Mouse (Mus musculus) liver, embryonic 14.5 days (tissue): Measurements from ENCODE around the gene Angptl2. TPM values are rescaled to one million over a fixed set of nuclear protein-coding genes. Genes with fewer than 3 reads are reported as not detected.
A peak's percentile ranks its signal among the peaks of the same experiment; 100 is the strongest.

Experiments
- ATAC-seq: fragments of 200-750 bp; cut with Nextera tagmentation; 2 replicates; pipeline ENCODE4 v1.8.0; 2017; ENCODE audit warnings: moderate number of reproducible peaks, mild to moderate bottlenecking, moderate library complexity; ENCODE audit not compliant: insufficient read depth
- DNase-seq, 3 experiments: peaks; one replicate each; pipeline ENCODE4 v3.0.0-alpha.2; 2012 to 2013; ENCODE audit warnings: low read depth in 3 of 3, low spot score in 3 of 3
- H3K27ac ChIP-seq: fragments of 300-500 bp; sonication (generic); 2 replicates; pipeline ENCODE4 v1.5.1; 2014; ENCODE audit warnings: moderate library complexity, mild to moderate bottlenecking, control low read depth, inconsistent platforms
- H3K27me3 ChIP-seq: fragments of 300-500 bp; sonication (generic); 2 replicates; pipeline ENCODE4 v1.6.1; 2014; ENCODE audit warnings: mild to moderate bottlenecking, low read length, moderate library complexity; ENCODE audit not compliant: control insufficient read depth, insufficient read depth
- H3K36me3 ChIP-seq: fragments of 300-500 bp; sonication (generic); replicated peaks from 2 replicates; pipeline ENCODE4 v1.6.1; 2014; ENCODE audit warnings: low read depth; ENCODE audit not compliant: control insufficient read depth, insufficient read depth
- H3K4me1 ChIP-seq, 2 experiments: fragments of 200-500 bp in 1 of 2; fragments of 300-500 bp in 1 of 2; sonication (generic) in 1 of 2; replicated peaks; 2 replicates each; pipeline ENCODE4 v1.6.1; 2012 to 2014; ENCODE audit warnings: antibody characterized with exemption in 1 of 2, inconsistent platforms in 1 of 2, low read length in 1 of 2; ENCODE audit not compliant: control insufficient read depth in 2 of 2, insufficient read depth in 2 of 2
- H3K4me2 ChIP-seq: fragments of 300-500 bp; sonication (generic); 2 replicates; pipeline ENCODE4 v1.6.1; 2014; ENCODE audit warnings: low read depth, mild to moderate bottlenecking, control low read depth, moderate library complexity
- H3K4me3 ChIP-seq, 2 experiments: fragments of 200-500 bp in 1 of 2; fragments of 300-500 bp in 1 of 2; sonication (generic) in 1 of 2; 2 replicates each; pipeline ENCODE4 v1.5.1; 2012 to 2014; ENCODE audit warnings: low read depth in 2 of 2, low read length in 2 of 2, mild to moderate bottlenecking in 2 of 2, control low read depth in 1 of 2, inconsistent platforms in 1 of 2, moderate library complexity in 1 of 2; ENCODE audit not compliant: insufficient read depth in 1 of 2
- H3K9ac ChIP-seq: fragments of 300-500 bp; sonication (generic); replicated peaks from 2 replicates; pipeline ENCODE4 v1.6.1; 2014; ENCODE audit warnings: mild to moderate bottlenecking, control low read depth, moderate library complexity
- H3K9me3 ChIP-seq: fragments of 300-500 bp; sonication (generic); 2 replicates; pipeline ENCODE4 v1.6.1; 2016; ENCODE audit warnings: low read length, mixed read lengths; ENCODE audit not compliant: control insufficient read depth
- CTCF ChIP-seq: IDR thresholded peaks from 2 replicates; pipeline ENCODE4 v1.5.1; 2016; ENCODE audit warnings: antibody characterized with exemption, low read depth, control low read depth
- EP300 ChIP-seq: IDR thresholded peaks from 2 replicates; pipeline ENCODE4 v1.6.1; 2016; ENCODE audit warnings: antibody characterized with exemption, low read depth
- WGBS: fragments of 180-500 bp; shearing (Covaris S2); extraction: QIAGEN DNeasy Blood & Tissue Kit; methylation state at CpG from one replicate; pipeline ENCODE4 v1.1.7; 2014; ENCODE audit not compliant: insufficient replicate concordance; 5-methylcytosine and 5-hydroxymethylcytosine counted together
- polyA plus RNA-seq, 2 experiments: library from polyadenylated mRNA; depleted of rRNA in 1 of 2; stranded (reverse) in 1 of 2; unstranded in 1 of 2; fragments of >200 nt; fragmentation: Nextera tagmentation in 1 of 2; extraction: Ambion mirVana in 1 of 2; gene quantifications; 2 replicates each; pipeline versions ENCODE4 v1.2.1 to v1.2.3; 2012 to 2014

Gene Angptl2
- polyA plus RNA-seq, 2 experiments = 1.3 to 1.8 TPM

DNA sequence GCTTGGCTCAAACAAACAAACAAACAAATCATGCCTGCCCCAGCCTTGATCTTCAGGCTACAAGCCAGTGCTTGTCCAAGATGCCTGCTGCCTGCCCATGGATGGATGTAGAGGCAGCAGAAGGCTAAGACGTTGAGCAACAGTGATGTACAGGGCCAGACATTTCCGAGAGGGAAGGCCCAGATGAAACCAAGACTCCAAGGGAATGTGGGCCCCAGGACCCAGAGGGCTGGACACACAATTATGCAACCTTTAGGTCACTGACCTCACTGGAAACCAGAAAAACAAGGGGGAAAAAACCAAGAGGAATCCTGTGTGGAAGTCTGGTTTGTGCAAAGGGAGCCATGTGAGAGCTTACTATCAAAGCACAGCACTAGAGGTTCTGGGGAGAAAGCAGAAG, 67.8 kb downstream of the Angptl2 start:
- no peak overlapping the region for H3K9ac ChIP-seq
- H3K4me2 ChIP-seq = no peak overlapping the region
- no peaks in the 10 kb centered on the region for H3K9me3 ChIP-seq
- no peak overlapping the region for H3K27ac ChIP-seq
- ATAC-seq (no peak), DNase-seq (no peak)
- H3K36me3 ChIP-seq = no peaks in the 10 kb centered on the region
- 48% methylated on average over 2 of the region's 2 CpGs for WGBS
- H3K4me1 ChIP-seq = peaks cover 0 to 7% of the 10 kb centered on the region in 2 experiments; a peak in 2 of 4 replicates
- TF ChIP-seq CTCF (no peak), EP300 (no peak)
- H3K27me3 ChIP-seq = no peaks in the 10 kb centered on the region
- no peak overlapping the region for H3K4me3 ChIP-seq

DNA sequence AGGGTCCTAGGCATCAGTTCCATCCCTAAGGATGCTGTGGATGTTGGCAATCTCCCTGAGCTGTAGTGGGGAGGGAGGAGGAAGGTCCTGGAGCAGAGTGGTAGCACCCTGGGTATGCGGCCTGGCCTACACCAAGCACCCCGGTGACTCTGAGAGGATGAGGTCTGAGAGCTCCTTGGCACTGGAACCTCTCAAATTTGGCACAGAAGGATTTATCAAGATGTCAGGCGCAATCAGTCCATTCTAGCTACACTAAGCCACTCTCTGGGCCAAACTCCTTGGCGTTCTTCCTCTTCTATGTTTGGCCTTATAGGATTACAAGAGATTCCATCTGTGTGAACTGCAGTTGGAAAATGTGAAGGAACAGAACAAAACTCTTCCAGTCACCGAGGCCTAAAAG, 73.0 kb downstream of the Angptl2 start:
- DNase-seq (no peak), ATAC-seq (no peak)
- Histone ChIP-seq H3K4me1 (peaks cover 0 to 13% of the 10 kb centered on the region in 2 experiments; a peak in 3 of 4 replicates), H3K4me2 (no peak overlapping the region), H3K9ac (no peak overlapping the region), H3K27ac (no peak overlapping the region), H3K27me3 (no peaks in the 10 kb centered on the region), H3K36me3 (no peaks in the 10 kb centered on the region), H3K4me3 (no peak overlapping the region), H3K9me3 (no peaks in the 10 kb centered on the region)
- WGBS = 77% methylated on average over 5 of the region's 5 CpGs
- TF ChIP-seq CTCF (no peak), EP300 (no peak)

DNA sequence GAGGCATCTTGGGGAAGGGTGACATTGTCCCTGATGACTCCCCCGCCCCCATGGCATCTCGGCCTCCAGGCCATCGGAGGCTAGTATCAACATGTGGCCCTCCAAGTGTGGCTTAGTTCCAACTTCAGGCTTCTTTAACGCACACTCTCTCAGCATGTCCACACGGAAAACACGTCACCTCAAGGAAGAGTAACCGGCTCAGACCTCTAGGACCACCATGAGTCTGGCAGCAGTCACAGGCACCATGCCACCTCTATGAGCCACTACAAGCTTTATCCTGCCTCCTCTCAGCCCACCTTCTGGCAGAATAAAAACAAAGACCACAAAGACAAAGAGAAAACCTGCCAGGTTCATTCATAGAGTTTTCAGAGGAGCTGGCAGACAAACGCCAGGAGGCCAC, 74.6 kb downstream of the Angptl2 start:
- Histone ChIP-seq H3K9me3 (no peaks in the 10 kb centered on the region), H3K9ac (no peak overlapping the region), H3K4me1 (peaks cover 0 to 8% of the 10 kb centered on the region in 2 experiments; a peak in 3 of 4 replicates), H3K27me3 (no peaks in the 10 kb centered on the region), H3K27ac (no peak overlapping the region), H3K4me3 (no peak overlapping the region), H3K4me2 (no peak overlapping the region), H3K36me3 (no peaks in the 10 kb centered on the region)
- TF ChIP-seq CTCF = no peak
- TF ChIP-seq EP300 = no peak
- no peak for DNase-seq
- WGBS = 82% methylated on average over 8 of the region's 8 CpGs
- no peak for ATAC-seq

DNA sequence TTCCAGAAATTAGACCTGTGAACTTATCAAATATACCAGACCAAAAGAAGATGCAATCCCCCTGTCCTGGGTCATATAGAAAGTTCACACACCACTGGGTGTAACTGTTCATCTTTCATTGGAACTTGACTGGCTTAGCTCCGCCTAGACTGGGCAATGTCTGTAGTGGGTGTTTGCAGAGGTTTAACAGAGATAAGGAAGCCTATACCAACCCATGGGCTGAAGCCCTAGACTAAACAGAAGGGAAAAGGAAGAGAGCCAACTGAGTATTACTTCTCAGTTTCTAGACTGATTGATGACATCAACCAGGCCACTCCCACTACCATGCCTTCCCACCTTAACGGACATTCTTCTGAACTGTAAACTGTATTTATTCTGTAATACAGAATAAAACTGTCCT, 76.2 kb downstream of the Angptl2 start:
- 18% methylated on average over 2 of the region's 2 CpGs for WGBS
- Histone ChIP-seq H3K36me3 (no peaks in the 10 kb centered on the region), H3K27ac (no peak overlapping the region), H3K4me3 (no peak overlapping the region), H3K4me2 (no peak overlapping the region), H3K9me3 (no peaks in the 10 kb centered on the region), H3K9ac (no peak overlapping the region), H3K27me3 (no peaks in the 10 kb centered on the region), H3K4me1 (peaks cover 0 to 8% of the 10 kb centered on the region in 2 experiments; a peak in 3 of 4 replicates)
- peak in 1 of 3 experiments; percentile 3 for DNase-seq
- no peak for TF ChIP-seq CTCF
- no peak for TF ChIP-seq EP300
- peak; percentile 37; the same call in 1 of the 2 replicates for ATAC-seq

DNA sequence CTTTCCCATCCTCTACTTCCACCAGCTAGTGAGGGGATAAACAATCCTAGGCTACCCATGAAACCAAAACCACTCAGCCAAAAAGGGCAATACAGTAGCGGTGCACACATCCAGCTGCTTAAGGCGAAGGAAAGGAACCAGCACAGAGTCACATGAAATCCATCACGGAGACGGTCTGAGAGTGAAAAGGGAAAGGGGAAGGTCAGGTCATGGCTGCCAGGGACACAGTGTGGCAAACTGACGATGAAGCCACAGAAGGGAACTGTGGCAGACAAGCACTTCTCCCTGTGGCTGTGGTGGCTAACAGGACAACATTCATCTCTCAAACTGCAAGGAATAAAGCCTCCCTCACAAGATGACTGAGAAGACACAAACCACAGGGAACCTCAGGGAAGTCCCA, 79.2 kb downstream of the Angptl2 start:
- Histone ChIP-seq H3K9ac (no peak overlapping the region), H3K4me2 (no peak overlapping the region)
- 62% methylated on average over 5 of the region's 5 CpGs for WGBS

More for the DNA sequence above, 79.2 kb downstream of the Angptl2 start:
- peaks cover 0 to 12% of the 10 kb centered on the region in 2 experiments; a peak in 3 of 4 replicates for H3K4me1 ChIP-seq
- H3K27me3 ChIP-seq = no peaks in the 10 kb centered on the region
- H3K4me3 ChIP-seq = no peak overlapping the region
- no peak for TF ChIP-seq EP300
- no peak for TF ChIP-seq CTCF
- DNase-seq (no peak), ATAC-seq (no peak)
- H3K27ac ChIP-seq = no peak overlapping the region
- H3K9me3 ChIP-seq = no peaks in the 10 kb centered on the region
- H3K36me3 ChIP-seq = no peaks in the 10 kb centered on the region

Other genes with a start within 250 kb of the Angptl2 start
- gene Slc2a8, start 234.0 kb upstream of the Angptl2 start, polyA plus RNA-seq (2012; rRNA removed) = 5.1 and 7.2 TPM in 2 replicates
- 4.9 and 6.8 TPM in 2 replicates for gene Slc2a8, start 234.0 kb upstream of the Angptl2 start, polyA plus RNA-seq (2014; fragmentation: Nextera tagmentation; extraction: Ambion mirVana)
- gene Garnl3, start 84.4 kb upstream of the Angptl2 start, polyA plus RNA-seq (2012; rRNA removed) = 0.34 and 0.56 TPM in 2 replicates
- 0.53 and 1.3 TPM in 2 replicates for gene Garnl3, start 84.4 kb upstream of the Angptl2 start, polyA plus RNA-seq (2014; fragmentation: Nextera tagmentation; extraction: Ambion mirVana)
- 0.71 and 0.86 TPM in 2 replicates for gene Ralgps1, start 155.4 kb downstream of the Angptl2 start, polyA plus RNA-seq (2012; rRNA removed)
- 0.58 and 0.67 TPM in 2 replicates for gene Ralgps1, start 155.4 kb downstream of the Angptl2 start, polyA plus RNA-seq (2014; fragmentation: Nextera tagmentation; extraction: Ambion mirVana)
- gene Zbtb34, start 215.3 kb downstream of the Angptl2 start, polyA plus RNA-seq (2012; rRNA removed) = 3.7 and 3.9 TPM in 2 replicates
- 1.3 and 1.8 TPM in 2 replicates for gene Zbtb34, start 215.3 kb downstream of the Angptl2 start, polyA plus RNA-seq (2014; fragmentation: Nextera tagmentation; extraction: Ambion mirVana)